In the genomic region with DNA sequence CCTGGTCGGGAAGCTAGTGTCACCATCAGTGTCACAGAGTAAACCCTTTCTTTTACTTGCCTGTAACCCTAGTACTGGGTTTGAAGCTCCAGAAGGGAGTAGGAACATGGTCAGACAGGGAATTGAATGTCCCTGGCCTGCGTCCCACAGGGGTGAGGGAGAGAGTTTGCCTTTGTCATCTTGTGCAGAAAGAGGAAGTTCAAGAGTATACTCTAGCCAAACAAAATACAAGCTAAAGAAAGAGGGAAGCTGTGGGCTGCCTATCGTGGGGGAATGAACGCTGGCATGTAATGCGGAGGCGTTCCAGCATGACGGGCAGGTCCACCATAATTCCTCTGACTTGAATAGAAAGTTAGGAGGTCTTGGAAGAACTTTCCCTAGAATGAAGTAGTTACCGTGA, we compare ENCODE assay signal across 12 mouse cellular contexts. TPM values are rescaled to one million over a fixed set of nuclear protein-coding genes. Genes with fewer than 3 reads are reported as not detected.
A peak's percentile ranks its signal among the peaks of the same experiment; 100 is the strongest.
DNase-seq lines count a peak whose midpoint lies in the region; TF ChIP-seq lines count a peak whose summit lies in the region.
"Had no signal": no experiment of that assay in that cellular context is flagged by ENCODE, and none has a peak within 500 bp of the region (broad histone marks: within the 10 kb centered on the region; RNA-seq: fewer than 3 reads in every experiment).

No protein-coding gene starts in this region.

- TF ChIP-seq EP300 in CH12.LX (IDR thresholded peaks at IDR 0.05; ENCODE audit: low read length) = peak; percentile 26; the same call in 1 of the 2 replicates

- TF ChIP-seq RAD21 in CH12.LX (IDR thresholded peaks at IDR 0.05; ENCODE audit: low read depth, low read length) = no peak

- in situ Hi-C loops in CH12.LX (cut with MboI; ENCODE audit: low pct_ligation_motif_present, low pct_unique_long_range_greater_than_20kb, low sequenced_read_pairs) = loop anchor here (25.0 kb wide), 1 partner anchor 365 kb away; a partner anchor contains a TSS

- H3K4me1 ChIP-seq in heart, embryonic 10.5 days = no peaks in the 10 kb centered on the region
- peaks cover 16 to 25% of the 10 kb centered on the region in 2 experiments for H3K4me1 ChIP-seq in CH12.LX (ENCODE audit: control insufficient read depth in 1 of 2, insufficient read depth in 2 of 2)
- H3K4me1 ChIP-seq: neural tube, embryonic 12.5 days had no signal

- DNase-seq in heart, adult 18-20 months = peak; percentile 70 to 88
- no peak for DNase-seq in heart, embryonic 10.5 days (ENCODE audit: low spot score)
- DNase-seq in CH12.LX (ENCODE audit: extremely low read depth) = no peak
- peak; percentile 81 for DNase-seq in heart, adult 8-10 months (ENCODE audit: low spot score)
- DNase-seq in lung, postnatal 10 days = peak; percentile 8
- no peak for DNase-seq in right cerebral cortex, postnatal 25 days
- no peak for DNase-seq in thymus, postnatal 25 days
- DNase-seq in spleen, adult 12 weeks (ENCODE audit: low spot score) = no peak

- H3K9ac ChIP-seq in CH12.LX (ENCODE audit: insufficient read depth, low read depth) = no peak overlapping the region
- H3K9ac ChIP-seq: neural tube, embryonic 12.5 days had no signal

- H3K27me3 ChIP-seq in heart, embryonic 10.5 days (ENCODE audit: insufficient read depth, poor library complexity, severe bottlenecking) = no peaks in the 10 kb centered on the region
- peaks cover 3% of the 10 kb centered on the region for H3K27me3 ChIP-seq in CH12.LX (replicated peaks)
- H3K27me3 ChIP-seq: neural tube, embryonic 12.5 days had no signal

- no peaks in the 10 kb centered on the region for H3K9me3 ChIP-seq in heart, embryonic 10.5 days
- no peaks in the 10 kb centered on the region for H3K9me3 ChIP-seq in CH12.LX (replicated peaks; ENCODE audit: low read length)
- H3K9me3 ChIP-seq: neural tube, embryonic 12.5 days had no signal

- WGBS in heart, embryonic 10.5 days = 84% methylated on average over 8 of the region's 8 CpGs

- H3K36me3 ChIP-seq in heart, embryonic 10.5 days = no peaks in the 10 kb centered on the region
- H3K36me3 ChIP-seq in CH12.LX (replicated peaks in 1 of 2; ENCODE audit: control insufficient read depth in 1 of 2, insufficient read depth in 1 of 2, low read length in 1 of 2) = no peaks in the 10 kb centered on the region
- H3K36me3 ChIP-seq: neural tube, embryonic 12.5 days had no signal

- dilution Hi-C loops in CH12.LX (cut with MboI; ENCODE audit: extremely low pct_ligation_motif_present, extremely low pct_unique_long_range_greater_than_20kb, low sequenced_read_pairs) = no loop called here

- no peak overlapping the region for H3K4me3 ChIP-seq in heart, embryonic 10.5 days
- H3K4me3 ChIP-seq in CH12.LX (replicated peaks in 1 of 3; ENCODE audit: low read depth in 2 of 3, low read length in 2 of 3, poor library complexity in 1 of 3) = no peak overlapping the region
- H3K4me3 ChIP-seq: neural tube, embryonic 12.5 days had no signal

- TF ChIP-seq POLR2A in CH12.LX (IDR thresholded peaks at IDR 0.05; ENCODE audit: low read depth, low read length) = no peak

- no peaks in the 10 kb centered on the region for H3K79me2 ChIP-seq in CH12.LX (replicated peaks; ENCODE audit: control insufficient read depth, extremely low read depth, insufficient read depth, poor library complexity, severe bottlenecking)

- no peak overlapping the region for H3K27ac ChIP-seq in heart, embryonic 10.5 days
- H3K27ac ChIP-seq in CH12.LX (ENCODE audit: insufficient read depth, low read depth) = no peak overlapping the region
- H3K27ac ChIP-seq: neural tube, embryonic 12.5 days had no signal

- TF ChIP-seq CTCF in CH12.LX (conservative IDR thresholded peaks at IDR 0.05 in 1 of 2, IDR thresholded peaks at IDR 0.05 in 1 of 2; ENCODE audit: low read depth in 2 of 2, low read length in 2 of 2) = no peak

- H3K4me2 ChIP-seq in CH12.LX (ENCODE audit: insufficient read depth, low read depth, poor library complexity, severe bottlenecking) = peak overlapping the region; percentile 19; the same call in 1 of the 2 replicates
- H3K4me2 ChIP-seq: neural tube, embryonic 12.5 days had no signal

TF ChIP-seq in CH12.LX, 34 proteins besides CTCF, POLR2A, EP300 and RAD21:
- TF ChIP-seq MAX (IDR thresholded peaks at IDR 0.05; ENCODE audit: low read length) = no peak
- TF ChIP-seq IRF4 (IDR thresholded peaks at IDR 0.05; ENCODE audit: low read depth, low read length) = no peak
- TF ChIP-seq E2F4 (IDR thresholded peaks at IDR 0.05; ENCODE audit: insufficient replicate concordance, low read depth, low read length) = no peak
- no peak for TF ChIP-seq HCFC1 (IDR thresholded peaks at IDR 0.05; ENCODE audit: low read depth, low read length)
- TF ChIP-seq POLR2AphosphoS2 (IDR thresholded peaks at IDR 0.05; ENCODE audit: low read depth, low read length) = no peak
- no peak for TF ChIP-seq JUN (IDR thresholded peaks at IDR 0.05; ENCODE audit: insufficient read depth, low read depth, low read length)
- TF ChIP-seq USF1 (IDR thresholded peaks at IDR 0.05; ENCODE audit: low read depth, low read length) = no peak

RNA-seq across cellular contexts. Expression of a gene that starts 6.2 kb away (rescaled TPM):
- total RNA-seq in heart, adult 18-20 months (2021) = 1 to 10 TPM; 5.6 to 8.7 TPM
- polyA plus RNA-seq in heart, embryonic 10.5 days (2016; fragmentation: Nextera tagmentation; extraction: Ambion mirVana) = 0.41 and 0.97 TPM in 2 replicates
- total RNA-seq in CH12.LX (2012; rRNA removed) (0.42 TPM in 1 of 2 replicates, not detected in the other), CH12.LX (2014; rRNA removed) (0.63 and 0.67 TPM in 2 replicates)
- polyA plus RNA-seq in CH12.LX (2012; ENCODE audit: insufficient read length, low read depth) = 0.64 and 0.81 TPM in 2 replicates
- 1 to 10 TPM; 4.4 to 9.5 (median 5.6) TPM for total RNA-seq in heart, adult 8-10 months (2022)

RNA-seq across cellular contexts. Expression of a gene that starts 20.7 kb away (rescaled TPM):
- total RNA-seq in heart, adult 18-20 months (2021) = 10 to 100 TPM; 11.8 to 13.3 TPM
- 0.64 and 2.5 TPM in 2 replicates for polyA plus RNA-seq in heart, embryonic 10.5 days (2016; fragmentation: Nextera tagmentation; extraction: Ambion mirVana)
- total RNA-seq in CH12.LX (2012; rRNA removed) (0.13 and 0.30 TPM in 2 replicates), CH12.LX (2014; rRNA removed) (1.2 and 1.8 TPM in 2 replicates)
- polyA plus RNA-seq in CH12.LX (2012; ENCODE audit: insufficient read length, low read depth) = 0.93 and 1.3 TPM in 2 replicates
- total RNA-seq in heart, adult 8-10 months (2022) = 10 to 100 TPM in 2 of 4 experiments, 1 to 10 TPM in 2; 5.4 to 24.7 (median 9.6) TPM

RNA-seq across cellular contexts. Expression of a gene that starts 41.9 kb away (rescaled TPM):
- 10 to 100 TPM in 1 of 2 experiments, 1 to 10 TPM in 1; 2.6 to 10.5 TPM for total RNA-seq in heart, adult 18-20 months (2021)
- polyA plus RNA-seq in heart, embryonic 10.5 days (2016; fragmentation: Nextera tagmentation; extraction: Ambion mirVana) = not detected in 2 replicates
- total RNA-seq in CH12.LX (2012; rRNA removed) = 0.68 TPM in 1 of 2 replicates, not detected in the other
- total RNA-seq in CH12.LX (2014; rRNA removed) = 0.60 TPM in 1 of 2 replicates, not detected in the other
- 1.3 and 1.9 TPM in 2 replicates for polyA plus RNA-seq in CH12.LX (2012; ENCODE audit: insufficient read length, low read depth)
- 1 to 10 TPM in 1 of 4 experiments, under 1 TPM in 1, not detected in 2; 0.76 to 1.1 TPM for total RNA-seq in heart, adult 8-10 months (2022)
- polyA plus RNA-seq: neural tube, embryonic 12.5 days had no signal

RNA-seq across cellular contexts. Expression of a gene that starts 50.2 kb away (rescaled TPM):
- under 1 TPM in 1 of 2 experiments, not detected in 1; 0.26 TPM for total RNA-seq in heart, adult 18-20 months (2021)
- not detected in 2 replicates for polyA plus RNA-seq in heart, embryonic 10.5 days (2016; fragmentation: Nextera tagmentation; extraction: Ambion mirVana)
- total RNA-seq in CH12.LX (2012; rRNA removed) (not detected in 2 replicates), CH12.LX (2014; rRNA removed) (not detected in 2 replicates)
- polyA plus RNA-seq in CH12.LX (2012; ENCODE audit: insufficient read length, low read depth) = not detected in 2 replicates
- not detected for total RNA-seq in heart, adult 8-10 months (2022)
- polyA plus RNA-seq: hindbrain, embryonic 16.5 days; limb, embryonic 14.5 days; neural tube, embryonic 12.5 days; stomach, embryonic 14.5 days had no signal

Comparison
In these comparisons a context has a peak if more than half of its experiments do, and no peak if none do; other contexts are left out.
1. DNase-seq: peak in heart, adult 18-20 months (2 of 2), heart, adult 8-10 months (single experiment) and lung, postnatal 10 days (single experiment); none in heart, embryonic 10.5 days (single experiment), CH12.LX (single experiment), right cerebral cortex, postnatal 25 days (single experiment), thymus, postnatal 25 days (single experiment) and spleen, adult 12 weeks (single experiment).